Mouse (Mus musculus): Measurements from ENCODE around the gene Rrp9.

The Rrp9 gene

DNA sequence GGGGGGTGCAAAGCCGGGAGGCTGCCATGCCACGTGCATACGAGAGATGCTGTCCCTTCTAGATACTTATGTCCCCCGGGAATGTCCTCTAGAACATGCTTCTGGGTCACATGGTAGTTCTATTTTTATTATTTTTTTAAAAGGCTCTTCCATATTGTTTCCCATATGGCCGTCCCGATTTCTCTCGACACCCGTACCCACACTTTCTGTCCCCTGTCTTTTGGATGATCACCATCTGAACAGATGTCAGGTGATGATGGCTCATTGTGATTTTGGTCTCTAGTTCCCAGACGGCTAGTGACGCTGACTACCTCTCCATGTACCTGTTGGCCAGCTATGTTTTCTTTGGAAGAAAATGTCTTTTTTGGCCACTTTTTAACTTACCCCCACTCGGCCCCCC is 59.2 kb downstream of the Rrp9 start:
- DNase-seq, result no peak
